Mouse (Mus musculus): Measurements from ENCODE around the gene Exog. TPM values are rescaled to one million over a fixed set of nuclear protein-coding genes. Genes with fewer than 3 reads are reported as not detected.
A peak's percentile ranks its signal among the peaks of the same experiment; 100 is the strongest.

The Exog gene
- total RNA-seq, 2 experiments from 2014 or later: 1.6 to 2.3 TPM

- intact Hi-C loops (cut with DNase I): loop anchor here (10.0 kb wide), 2 partner anchors 285 to 425 kb away; partner anchors contain the start of gene Wdr48
- no peak for DNase-seq
- Histone ChIP-seq H3K27ac (no peak overlapping the region), H3K4me3 (no peak overlapping the region)
- no peak for TF ChIP-seq CTCF (IDR thresholded peaks at IDR 0.05)
Measured at GRCm38 (mm10) chr9:119469691-119470353, 25.1 kb downstream of the Exog start.

- Histone ChIP-seq H3K27ac (no peak overlapping the region), H3K4me3 (no peak overlapping the region)
- intact Hi-C loops (cut with DNase I): no loop called here
- TF ChIP-seq CTCF (IDR thresholded peaks at IDR 0.05): no peak
- DNase-seq: no peak
Measured at GRCm38 (mm10) chr9:119472412-119472918, 27.7 kb downstream of the Exog start.

DNA sequence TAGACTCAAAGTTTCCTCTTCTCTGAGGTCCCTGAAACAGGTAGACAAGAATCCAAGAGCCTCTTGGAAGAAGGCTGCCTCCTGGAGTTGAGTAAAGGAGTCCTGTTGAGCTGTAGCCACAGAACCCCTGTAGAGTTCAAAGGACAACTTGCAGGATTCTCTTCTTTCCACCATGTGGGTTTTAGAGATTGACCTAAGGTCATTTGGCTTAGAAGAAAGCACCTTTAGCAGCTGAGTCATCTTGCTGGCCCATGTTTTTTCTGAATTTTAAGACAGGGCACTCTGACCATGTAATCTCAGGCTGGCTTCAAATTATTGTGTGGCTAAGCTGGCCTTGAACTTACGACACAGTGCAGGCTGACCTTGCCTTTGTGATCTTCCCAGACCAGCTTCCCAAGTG is 28.3 kb downstream of the Exog start:
- H3K4me3 ChIP-seq: no peak overlapping the region
- TF ChIP-seq CTCF (IDR thresholded peaks at IDR 0.05): no peak
- DNase-seq: no peak
- H3K27ac ChIP-seq: no peak overlapping the region
- intact Hi-C loops (cut with DNase I): no loop called here

DNA sequence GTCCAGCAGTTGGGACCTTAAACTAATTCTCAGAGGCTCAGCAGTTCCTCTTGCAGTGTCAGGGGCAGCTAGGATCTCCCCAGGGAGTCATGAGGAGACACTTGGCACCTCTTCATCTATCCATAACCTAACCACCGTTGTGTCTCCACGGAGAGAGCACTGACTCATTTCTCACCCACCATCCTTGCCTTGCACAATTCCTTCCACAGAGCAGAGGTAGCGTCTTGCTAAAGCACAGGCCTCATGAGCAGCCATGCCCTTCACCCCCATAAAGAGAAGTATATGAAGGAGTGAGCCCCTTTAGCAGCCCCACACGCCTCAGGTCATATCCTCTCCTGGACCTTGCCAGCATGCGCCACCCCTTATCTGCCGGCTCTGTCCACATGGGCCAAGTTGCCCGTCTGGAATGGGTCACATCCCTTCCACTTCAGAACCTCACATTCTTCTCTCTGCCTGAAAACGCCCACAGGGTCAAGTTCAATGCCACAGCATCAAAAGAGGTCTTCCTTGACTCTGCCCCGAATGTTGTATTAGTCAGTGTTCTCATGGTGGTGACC is 28.9 kb downstream of the Exog start:
- H3K27ac ChIP-seq: no peak overlapping the region
- intact Hi-C loops (cut with DNase I): no loop called here
- no peak for TF ChIP-seq CTCF (IDR thresholded peaks at IDR 0.05)
- DNase-seq: no peak
- no peak overlapping the region for H3K4me3 ChIP-seq

GRCm38 (mm10) chr9:119474717-119475611 is 30.2 kb downstream of the Exog start:
- intact Hi-C loops (cut with DNase I): loop anchor here (5.0 kb wide), 1 partner anchor 87 kb away; no protein-coding TSS in a partner anchor
- TF ChIP-seq CTCF (IDR thresholded peaks at IDR 0.05): no peak
- Histone ChIP-seq H3K4me3 (no peak overlapping the region), H3K27ac (no peak overlapping the region)
- no peak for DNase-seq

GRCm38 (mm10) chr9:119477754-119478153 is 33.0 kb downstream of the Exog start:
- H3K27ac ChIP-seq: 0 out of 2 replicates have a peak overlapping the region, but pooled peaks have one; percentile 24
- no peak for DNase-seq
- no peak for TF ChIP-seq CTCF (IDR thresholded peaks at IDR 0.05)
- intact Hi-C loops (cut with DNase I): loop anchor here (5.0 kb wide), 1 partner anchor 85 kb away; no protein-coding TSS in a partner anchor
- H3K4me3 ChIP-seq: no peak overlapping the region

DNA sequence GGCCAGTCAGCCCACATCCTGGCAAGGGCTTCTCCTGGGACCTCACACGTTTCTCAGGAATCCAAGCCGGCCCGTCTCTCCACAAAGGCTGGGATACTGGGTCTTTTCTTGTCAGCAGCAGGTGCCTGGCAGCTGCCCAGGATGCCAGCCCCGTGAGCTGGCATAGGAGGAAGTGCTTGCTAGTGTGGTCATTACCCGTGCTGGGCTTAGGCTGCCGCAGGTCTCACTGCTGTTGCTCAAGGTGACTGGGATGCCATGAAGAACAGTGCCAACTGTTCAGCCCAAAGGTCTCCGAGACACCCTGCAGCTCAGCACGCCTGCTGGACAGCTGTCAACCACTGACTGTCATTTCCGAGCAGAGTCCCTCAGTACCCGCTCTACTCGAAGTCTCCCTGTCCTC is 33.6 kb downstream of the Exog start:
- no peak overlapping the region for H3K4me3 ChIP-seq
- no peak for TF ChIP-seq CTCF (IDR thresholded peaks at IDR 0.05)
- H3K27ac ChIP-seq: no peak overlapping the region
- intact Hi-C loops (cut with DNase I): loop anchor here (5.0 kb wide), 1 partner anchor 84 kb away; no protein-coding TSS in a partner anchor
- DNase-seq: peak; percentile 43

DNA sequence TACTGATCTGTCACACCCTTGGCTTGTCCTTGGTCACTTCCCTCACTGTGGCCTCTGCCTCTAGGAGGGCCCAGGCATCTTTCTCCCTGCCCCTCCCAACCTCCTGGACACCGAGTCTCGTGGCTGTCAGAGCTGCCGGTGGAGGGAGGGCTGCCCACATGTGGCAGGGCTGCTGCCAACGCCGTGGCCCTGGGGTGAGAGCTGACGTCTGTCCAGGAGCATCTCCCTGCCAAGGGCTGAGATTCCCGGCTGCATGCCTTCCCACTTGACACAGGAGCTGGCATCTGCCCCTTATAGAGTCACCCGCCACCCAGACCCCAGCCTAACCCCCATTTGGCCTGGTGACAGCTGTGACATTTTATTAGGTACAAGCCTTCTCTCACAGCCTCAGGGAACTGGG is 34.6 kb downstream of the Exog start:
- Histone ChIP-seq H3K27ac (no peak overlapping the region; the same call in 1 of the 2 replicates), H3K4me3 (no peak overlapping the region)
- TF ChIP-seq CTCF (IDR thresholded peaks at IDR 0.05): no peak
- intact Hi-C loops (cut with DNase I): loop anchor here (5.0 kb wide), 1 partner anchor 83 kb away; no protein-coding TSS in a partner anchor
- peak; percentile 90 for DNase-seq

DNA sequence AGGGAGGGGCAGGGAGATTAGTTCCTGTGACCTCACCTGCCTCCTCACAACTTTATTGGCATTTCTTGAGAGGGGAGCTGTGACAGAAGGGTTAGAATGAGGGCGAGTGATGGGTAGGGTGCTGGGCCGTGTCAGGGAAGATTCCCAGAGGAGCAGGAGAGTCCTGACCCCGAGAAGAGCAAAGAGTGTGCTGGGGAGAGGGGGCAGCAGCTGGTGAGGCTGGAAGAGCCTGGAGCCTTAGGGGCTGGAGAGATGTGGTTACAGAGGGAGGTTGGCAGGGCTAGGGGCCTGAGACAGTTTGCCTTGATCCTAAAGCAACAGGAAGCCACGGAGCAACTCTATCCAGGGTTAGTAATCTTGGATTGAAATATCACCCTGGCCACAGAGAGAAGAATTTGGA is 36.9 kb downstream of the Exog start:
- no peak overlapping the region for H3K4me3 ChIP-seq
- intact Hi-C loops (cut with DNase I): no loop called here
- DNase-seq: no peak
- no peak for TF ChIP-seq CTCF (IDR thresholded peaks at IDR 0.05)
- no peak overlapping the region for H3K27ac ChIP-seq

DNA sequence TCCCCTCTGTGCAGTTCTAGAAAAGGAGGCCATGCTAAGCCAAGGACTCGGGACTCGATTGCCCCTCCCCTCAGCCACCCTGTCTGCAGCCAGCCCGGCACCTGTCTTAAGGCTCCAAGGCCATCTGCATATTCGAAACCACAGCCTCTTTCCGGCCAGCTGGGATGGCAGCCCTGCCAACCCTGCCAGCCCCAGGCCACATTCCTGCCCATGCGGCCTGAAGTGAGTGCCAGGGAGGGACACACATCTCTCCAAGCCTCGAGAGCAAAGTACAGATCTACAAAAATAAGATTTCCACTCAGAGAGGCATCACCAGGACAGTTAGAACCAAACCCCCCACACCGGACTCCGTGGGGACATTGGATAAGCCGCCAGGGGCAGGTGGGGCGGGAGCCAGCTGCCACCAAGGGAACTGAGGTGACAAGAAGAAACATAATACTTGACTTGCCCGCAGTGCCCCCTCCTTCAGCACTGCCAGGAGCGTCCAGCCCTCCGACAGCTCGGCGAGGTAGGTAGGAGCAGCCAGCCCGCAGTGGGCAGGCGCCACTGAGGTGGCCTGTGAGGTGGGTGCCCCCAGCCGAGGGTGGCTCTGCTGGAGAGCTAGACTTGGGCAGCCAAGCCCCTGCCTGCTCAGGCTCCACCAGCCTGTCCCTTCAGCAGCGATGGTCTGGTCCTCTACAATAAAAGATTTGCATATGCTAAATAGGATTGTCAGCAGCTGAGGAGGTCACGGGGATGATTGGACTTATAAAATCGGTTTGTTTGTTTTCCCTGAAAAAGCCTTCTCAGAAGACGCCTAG is 39.0 kb downstream of the Exog start:
- peak; percentile 89 for DNase-seq
- Histone ChIP-seq H3K4me3 (peak overlapping the region; percentile 40), H3K27ac (peak overlapping the region; percentile 84)
- intact Hi-C loops (cut with DNase I): no loop called here
- no peak for TF ChIP-seq CTCF (IDR thresholded peaks at IDR 0.05)

GRCm38 (mm10) chr9:119484420-119484819 is 39.7 kb downstream of the Exog start:
- intact Hi-C loops (cut with DNase I): no loop called here
- TF ChIP-seq CTCF (IDR thresholded peaks at IDR 0.05): no peak
- peak overlapping the region; percentile 84; the same call in 1 of the 2 replicates for H3K27ac ChIP-seq
- H3K4me3 ChIP-seq: no peak overlapping the region
- DNase-seq: peak; percentile 38

GRCm38 (mm10) chr9:119484868-119485267 is 40.1 kb downstream of the Exog start:
- intact Hi-C loops (cut with DNase I): no loop called here
- no peak for TF ChIP-seq CTCF (IDR thresholded peaks at IDR 0.05)
- Histone ChIP-seq H3K4me3 (no peak overlapping the region), H3K27ac (no peak overlapping the region)
- no peak for DNase-seq
